Mouse (Mus musculus): ENCODE measurements around the gene Filip1l. TPM values are rescaled to one million over a fixed set of nuclear protein-coding genes. Genes with fewer than 3 reads are reported as not detected.
A peak's percentile ranks its signal among the peaks of the same experiment; 100 is the strongest.

Filip1l gene
- polyA plus RNA-seq, 1 experiment from 2014 or later, result 25.5 TPM

- Histone ChIP-seq H3K9me3 (no peaks in the 10 kb centered on the region), H3K36me3 (no peaks in the 10 kb centered on the region), H3K4me2 (no peak overlapping the region), H3K27me3 (no peaks in the 10 kb centered on the region), H3K27ac (no peak overlapping the region), H3K9ac (replicated peaks) (no peak overlapping the region), H3K4me1 (replicated peaks) (peaks cover 28% of the 10 kb centered on the region), H3K4me3 (replicated peaks) (no peak overlapping the region)
- no peak for ATAC-seq (ENCODE audit: insufficient number of reproducible peaks, insufficient read depth, low FRiP score, low TSS enrichment, low read depth)
- WGBS, result 66% methylated on average over 6 of the region's 6 CpGs
These were observed 1.0 kb downstream of the Filip1l start for GRCm38 (mm10) chr16:57353932-57354331.

- Histone ChIP-seq H3K9me3 (no peaks in the 10 kb centered on the region), H3K4me2 (no peak overlapping the region), H3K4me1 (replicated peaks) (peaks cover 21% of the 10 kb centered on the region), H3K27me3 (no peaks in the 10 kb centered on the region), H3K4me3 (replicated peaks) (no peak overlapping the region), H3K36me3 (no peaks in the 10 kb centered on the region), H3K9ac (replicated peaks) (no peak overlapping the region), H3K27ac (no peak overlapping the region)
- WGBS, result 77% methylated on average over 6 of the region's 6 CpGs
- no peak for ATAC-seq (ENCODE audit: insufficient number of reproducible peaks, insufficient read depth, low FRiP score, low TSS enrichment, low read depth)
These were observed 3.6 kb downstream of the Filip1l start for GRCm38 (mm10) chr16:57356454-57356853.

- no peaks in the 10 kb centered on the region for H3K27me3 ChIP-seq
- no peak overlapping the region for H3K27ac ChIP-seq
- H3K4me2 ChIP-seq, result no peak overlapping the region
- 83% methylated on average over 6 of the region's 6 CpGs for WGBS
- H3K4me1 ChIP-seq (replicated peaks), result peaks cover 21% of the 10 kb centered on the region
- no peak overlapping the region for H3K4me3 ChIP-seq (replicated peaks)
- no peak overlapping the region for H3K9ac ChIP-seq (replicated peaks)
- H3K36me3 ChIP-seq, result no peaks in the 10 kb centered on the region
- H3K9me3 ChIP-seq, result no peaks in the 10 kb centered on the region
- ATAC-seq (ENCODE audit: insufficient number of reproducible peaks, insufficient read depth, low FRiP score, low TSS enrichment, low read depth), result no peak
These were observed 4.1 kb downstream of the Filip1l start for GRCm38 (mm10) chr16:57357011-57357410.

GRCm38 (mm10) chr16:57359251-57359650, 6.4 kb downstream of the Filip1l start:
- Histone ChIP-seq H3K4me1 (replicated peaks) (peaks cover 15% of the 10 kb centered on the region), H3K36me3 (no peaks in the 10 kb centered on the region), H3K4me3 (replicated peaks) (no peak overlapping the region), H3K9me3 (no peaks in the 10 kb centered on the region), H3K27me3 (no peaks in the 10 kb centered on the region), H3K27ac (no peak overlapping the region), H3K4me2 (no peak overlapping the region), H3K9ac (replicated peaks) (no peak overlapping the region)
- ATAC-seq (ENCODE audit: insufficient number of reproducible peaks, insufficient read depth, low FRiP score, low TSS enrichment, low read depth), result no peak
- WGBS, result 88% methylated on average over 10 of the region's 10 CpGs

DNA sequence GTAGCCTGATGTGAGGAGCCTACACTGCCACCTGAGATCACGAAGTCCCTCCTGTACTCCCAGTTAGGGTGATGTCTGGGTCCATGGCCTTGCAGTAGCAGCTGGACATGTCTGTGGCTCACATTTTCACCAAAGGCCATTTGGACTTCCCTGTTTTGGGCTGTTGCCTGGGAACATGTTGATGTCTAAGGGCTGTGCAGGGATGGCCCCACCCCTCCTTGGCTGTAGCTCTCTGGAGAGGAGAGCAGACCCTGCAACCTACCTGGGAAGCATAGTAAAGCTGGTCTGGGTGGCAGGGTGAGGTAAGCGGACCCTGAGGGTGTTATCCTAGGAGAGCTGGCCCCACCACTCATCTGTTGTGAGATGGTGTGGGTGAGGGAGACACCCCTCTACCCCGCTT, 7.9 kb downstream of the Filip1l start:
- no peak overlapping the region for H3K9ac ChIP-seq (replicated peaks)
- no peaks in the 10 kb centered on the region for H3K9me3 ChIP-seq
- no peak overlapping the region for H3K27ac ChIP-seq
- H3K36me3 ChIP-seq, result no peaks in the 10 kb centered on the region
- H3K4me2 ChIP-seq, result no peak overlapping the region
- ATAC-seq (ENCODE audit: insufficient number of reproducible peaks, insufficient read depth, low FRiP score, low TSS enrichment, low read depth), result no peak
- no peaks in the 10 kb centered on the region for H3K27me3 ChIP-seq
- H3K4me3 ChIP-seq (replicated peaks), result no peak overlapping the region
- peaks cover 25% of the 10 kb centered on the region for H3K4me1 ChIP-seq (replicated peaks)
- WGBS, result 94% methylated on average over 3 of the region's 3 CpGs

DNA sequence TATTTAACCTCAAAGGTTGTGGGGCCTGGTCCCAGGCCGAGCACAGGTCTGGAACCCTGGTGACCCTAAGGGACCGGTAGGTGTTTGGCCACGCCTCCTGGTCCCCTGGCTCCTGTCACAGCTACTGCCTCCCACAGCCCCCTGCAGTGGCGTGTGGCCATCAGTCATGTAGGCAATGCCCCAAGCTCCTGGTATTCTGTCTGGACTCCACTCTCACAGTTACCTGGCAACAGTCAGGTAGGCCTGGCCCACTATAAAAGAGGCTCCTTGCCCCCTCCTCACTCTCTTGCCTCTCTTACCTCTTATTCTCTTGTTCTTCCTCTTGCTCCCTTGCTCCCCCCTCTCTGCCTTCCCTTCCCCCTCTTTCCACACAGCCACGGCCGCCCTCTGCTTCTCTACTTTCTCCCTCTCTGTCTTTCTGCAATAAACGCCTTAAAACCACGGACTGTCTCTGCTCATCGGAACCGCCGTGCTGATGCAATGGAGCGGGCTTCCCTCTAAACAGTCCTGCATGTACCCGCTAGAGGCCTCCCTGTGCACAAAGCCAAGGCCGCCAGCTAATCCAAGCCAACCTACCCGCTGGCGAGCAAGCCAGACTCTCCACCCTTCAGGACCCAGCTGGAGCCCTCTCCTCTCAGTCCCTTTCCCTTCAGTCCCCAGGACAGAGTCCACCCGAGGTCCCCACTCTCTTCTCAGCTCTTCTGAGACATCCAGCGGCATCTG, 9.9 kb downstream of the Filip1l start:
- Histone ChIP-seq H3K27ac (peak overlapping the region; percentile 23; the same call in 1 of the 2 replicates), H3K9ac (replicated peaks) (no peak overlapping the region), H3K9me3 (no peaks in the 10 kb centered on the region), H3K4me1 (replicated peaks) (peaks cover 42% of the 10 kb centered on the region), H3K27me3 (no peaks in the 10 kb centered on the region), H3K36me3 (no peaks in the 10 kb centered on the region), H3K4me3 (replicated peaks) (no peak overlapping the region), H3K4me2 (peak overlapping the region; percentile 46)
- WGBS, result 27% methylated on average over 18 of the region's 18 CpGs
- peak; percentile 67; the same call in 1 of the 2 replicates for ATAC-seq (ENCODE audit: insufficient number of reproducible peaks, insufficient read depth, low FRiP score, low TSS enrichment, low read depth)

GRCm38 (mm10) chr16:57364498-57364897, 11.6 kb downstream of the Filip1l start:
- 81% methylated on average over 7 of the region's 7 CpGs for WGBS

DNA sequence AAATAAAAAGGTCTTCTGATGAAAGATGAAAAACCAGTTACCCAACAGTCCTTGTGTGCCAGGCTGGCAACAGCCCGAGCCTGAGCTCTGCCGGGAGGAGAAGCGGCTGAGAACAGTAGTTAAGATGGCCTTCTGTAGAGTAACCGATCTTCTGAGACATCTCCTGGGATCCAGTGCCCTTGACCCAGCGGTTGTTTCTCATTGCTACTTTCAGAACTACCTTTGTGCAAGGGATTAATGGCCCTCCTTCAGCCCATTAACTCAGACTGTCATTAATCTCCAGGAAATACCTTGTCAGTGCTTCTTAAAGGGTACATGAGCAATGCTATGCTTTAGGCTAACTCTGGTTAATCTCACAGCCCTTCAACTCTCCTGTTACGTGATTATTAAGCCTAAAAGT, 13.2 kb downstream of the Filip1l start:
- peaks cover 55% of the 10 kb centered on the region for H3K4me1 ChIP-seq (replicated peaks)
- H3K9ac ChIP-seq (replicated peaks), result no peak overlapping the region
- no peak overlapping the region for H3K27ac ChIP-seq
- H3K36me3 ChIP-seq, result no peaks in the 10 kb centered on the region
- no peak for ATAC-seq (ENCODE audit: insufficient number of reproducible peaks, insufficient read depth, low FRiP score, low TSS enrichment, low read depth)
- H3K4me2 ChIP-seq, result no peak overlapping the region
- H3K27me3 ChIP-seq, result no peaks in the 10 kb centered on the region
- H3K9me3 ChIP-seq, result no peaks in the 10 kb centered on the region
- H3K4me3 ChIP-seq (replicated peaks), result no peak overlapping the region
- WGBS, result 18% methylated on average over 6 of the region's 6 CpGs

More at GRCm38 (mm10) chr16:57364498-57364897, 11.6 kb downstream of the Filip1l start:
- Histone ChIP-seq H3K36me3 (no peaks in the 10 kb centered on the region), H3K27ac (no peak overlapping the region), H3K9me3 (no peaks in the 10 kb centered on the region), H3K4me2 (no peak overlapping the region), H3K9ac (replicated peaks) (no peak overlapping the region), H3K4me3 (replicated peaks) (no peak overlapping the region), H3K4me1 (replicated peaks) (peaks cover 48% of the 10 kb centered on the region), H3K27me3 (no peaks in the 10 kb centered on the region)
- no peak for ATAC-seq (ENCODE audit: insufficient number of reproducible peaks, insufficient read depth, low FRiP score, low TSS enrichment, low read depth)

GRCm38 (mm10) chr16:57366941-57367694, 14.2 kb downstream of the Filip1l start:
- Histone ChIP-seq H3K36me3 (no peaks in the 10 kb centered on the region), H3K4me2 (no peak overlapping the region), H3K27me3 (no peaks in the 10 kb centered on the region), H3K4me1 (replicated peaks) (peaks cover 55% of the 10 kb centered on the region), H3K9me3 (no peaks in the 10 kb centered on the region), H3K9ac (replicated peaks) (peak overlapping the region; percentile 3; the same call in 1 of the 2 replicates), H3K4me3 (replicated peaks) (no peak overlapping the region), H3K27ac (no peak overlapping the region)
- 24% methylated on average over 18 of the region's 18 CpGs for WGBS
- ATAC-seq (ENCODE audit: insufficient number of reproducible peaks, insufficient read depth, low FRiP score, low TSS enrichment, low read depth), result no peak

DNA sequence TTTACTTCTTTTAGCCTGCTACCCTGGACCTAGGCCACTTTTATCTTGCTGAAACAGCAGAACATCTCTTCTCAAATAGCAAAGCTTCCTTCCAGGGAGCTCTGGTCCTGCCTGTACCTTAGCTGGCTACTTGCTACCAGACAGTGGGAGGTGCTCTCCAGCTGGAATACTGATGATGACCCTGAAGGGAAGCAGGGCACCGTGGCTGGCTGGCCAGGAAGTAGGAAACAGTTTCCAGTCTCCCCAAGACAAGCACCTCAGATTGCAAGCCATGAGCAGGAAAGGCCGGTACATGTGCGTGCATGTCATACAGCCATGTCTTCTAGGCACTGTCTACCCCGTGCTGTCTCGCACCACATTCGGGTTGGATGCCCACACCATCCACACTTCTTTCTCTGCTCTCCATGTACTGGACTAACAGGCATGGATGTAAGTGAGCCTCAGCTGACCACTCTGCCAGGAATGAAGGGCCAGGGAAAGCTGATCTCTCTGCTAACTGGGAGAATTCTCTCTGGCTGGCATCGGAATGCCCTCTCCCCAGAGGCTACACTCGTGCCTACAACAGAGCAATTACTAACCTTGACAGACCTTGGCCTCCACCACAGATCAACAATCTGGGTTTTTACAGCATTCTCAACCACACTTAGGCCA, 17.1 kb downstream of the Filip1l start:
- no peaks in the 10 kb centered on the region for H3K9me3 ChIP-seq
- H3K4me1 ChIP-seq (replicated peaks), result peaks cover 36% of the 10 kb centered on the region
- H3K27me3 ChIP-seq, result no peaks in the 10 kb centered on the region
- no peak overlapping the region for H3K27ac ChIP-seq
- no peak overlapping the region for H3K9ac ChIP-seq (replicated peaks)
- no peak overlapping the region for H3K4me3 ChIP-seq (replicated peaks)
- H3K36me3 ChIP-seq, result no peaks in the 10 kb centered on the region
- ATAC-seq (ENCODE audit: insufficient number of reproducible peaks, insufficient read depth, low FRiP score, low TSS enrichment, low read depth), result no peak
- no peak overlapping the region for H3K4me2 ChIP-seq
- WGBS, result 72% methylated on average over 8 of the region's 8 CpGs

GRCm38 (mm10) chr16:57372156-57372555, 19.3 kb downstream of the Filip1l start:
- WGBS, result 82% methylated on average over 3 of the region's 3 CpGs

More at GRCm38 (mm10) chr16:57372156-57372555, 19.3 kb downstream of the Filip1l start:
- no peak overlapping the region for H3K9ac ChIP-seq (replicated peaks)
- no peak for ATAC-seq (ENCODE audit: insufficient number of reproducible peaks, insufficient read depth, low FRiP score, low TSS enrichment, low read depth)
- H3K27me3 ChIP-seq, result no peaks in the 10 kb centered on the region
- H3K4me3 ChIP-seq (replicated peaks), result no peak overlapping the region
- H3K4me1 ChIP-seq (replicated peaks), result peaks cover 33% of the 10 kb centered on the region
- H3K27ac ChIP-seq, result no peak overlapping the region
- no peaks in the 10 kb centered on the region for H3K36me3 ChIP-seq
- no peaks in the 10 kb centered on the region for H3K9me3 ChIP-seq
- H3K4me2 ChIP-seq, result no peak overlapping the region

All from limb, embryonic 12.5 days (tissue).